In genomic region chrX:155208671-155209070, GRCm38 (mm10) we compare ENCODE assay signal across 13 mouse cellular contexts. TPM values are rescaled to one million over a fixed set of nuclear protein-coding genes. Genes with fewer than 3 reads are reported as not detected.
DNase-seq lines count a peak whose midpoint lies in the region; ATAC-seq and TF ChIP-seq lines count a peak whose summit lies in the region.
"Had no signal": no experiment of that assay in that cellular context is flagged by ENCODE, and none has a peak within 500 bp of the region (broad histone marks: within the 10 kb centered on the region; RNA-seq: fewer than 3 reads in every experiment).

No protein-coding gene starts in this region.

- no peak overlapping the region for H3K4me2 ChIP-seq in kidney, embryonic 16.5 days (replicated peaks; ENCODE audit: low read depth, low read length)
- H3K4me2 ChIP-seq: hindbrain, embryonic 14.5 days; limb, embryonic 13.5 days; midbrain, embryonic 11.5 days; neural tube, embryonic 13.5 days had no signal

- no peak overlapping the region for H3K9ac ChIP-seq in kidney, embryonic 16.5 days (replicated peaks; ENCODE audit: low read length)
- H3K9ac ChIP-seq: hindbrain, embryonic 14.5 days; limb, embryonic 13.5 days; neural tube, embryonic 13.5 days had no signal

- no peak for TF ChIP-seq POLR2A in kidney, adult 2 months (IDR thresholded peaks at IDR 0.05; ENCODE audit: low read depth, low read length)
- no peak for TF ChIP-seq POLR2A in brain, embryonic 14.5 days (IDR thresholded peaks at IDR 0.05; ENCODE audit: borderline replicate concordance, extremely low read depth, insufficient read depth, insufficient read length, poor library complexity, severe bottlenecking)

- WGBS in kidney, adult 2 months = 11% methylated on average over 1 of the region's 1 CpGs
- 32% methylated on average over 1 of the region's 1 CpGs for whole genome bisulfite sequencing in kidney, embryonic 16.5 days

- no peak overlapping the region for H3K27ac ChIP-seq in kidney, adult 2 months (ENCODE audit: insufficient read depth, low read depth, low read length)
- H3K27ac ChIP-seq in kidney, embryonic 16.5 days (ENCODE audit: low read length) = no peak overlapping the region
- H3K27ac ChIP-seq: hindbrain, embryonic 14.5 days; limb, embryonic 13.5 days; neural tube, embryonic 13.5 days had no signal

- H3K27me3 ChIP-seq in kidney, adult 2 months (replicated peaks; ENCODE audit: control insufficient read depth, insufficient read depth, low read length) = no peaks in the 10 kb centered on the region
- no peaks in the 10 kb centered on the region for H3K27me3 ChIP-seq in kidney, embryonic 16.5 days (ENCODE audit: insufficient read depth, low read length)
- H3K27me3 ChIP-seq: limb, embryonic 13.5 days; neural tube, embryonic 13.5 days had no signal

- no peak overlapping the region for H3K4me3 ChIP-seq in kidney, adult 2 months (ENCODE audit: insufficient read depth, low read depth, low read length)
- H3K4me3 ChIP-seq in kidney, embryonic 16.5 days (ENCODE audit: low read length) = no peak overlapping the region
- H3K4me3 ChIP-seq: limb, embryonic 13.5 days; neural tube, embryonic 13.5 days had no signal

- no peak for ATAC-seq in kidney, embryonic 16.5 days (ENCODE audit: low FRiP score, low TSS enrichment)
- no peak for ATAC-seq in inflammation-experienced regulatory T-cells, adult 6 months

- H3K4me1 ChIP-seq in kidney, adult 2 months (ENCODE audit: control insufficient read depth, insufficient read depth, low read length) = no peaks in the 10 kb centered on the region
- no peaks in the 10 kb centered on the region for H3K4me1 ChIP-seq in kidney, embryonic 16.5 days (ENCODE audit: insufficient read depth, low read length)
- H3K4me1 ChIP-seq: limb, embryonic 13.5 days; neural tube, embryonic 13.5 days had no signal

- H3K9me3 ChIP-seq in kidney, embryonic 16.5 days (ENCODE audit: low read length) = no peaks in the 10 kb centered on the region
- H3K9me3 ChIP-seq: limb, embryonic 13.5 days; neural tube, embryonic 13.5 days had no signal

- H3K36me3 ChIP-seq in kidney, adult 2 months (ENCODE audit: control insufficient read depth, insufficient read depth, low read length) = no peaks in the 10 kb centered on the region; the same call in 1 of the 2 replicates
- no peaks in the 10 kb centered on the region for H3K36me3 ChIP-seq in kidney, embryonic 16.5 days (ENCODE audit: insufficient read depth, low read length)
- H3K36me3 ChIP-seq: limb, embryonic 13.5 days; neural tube, embryonic 13.5 days had no signal

- DNase-seq in kidney, adult 2 months = peak; percentile 67
- DNase-seq in R1 (ENCODE audit: low read depth, low spot score) = peak; percentile 5
- DNase-seq in brain, embryonic 14.5 days (ENCODE audit: low read depth) = peak; percentile 19
- peak; percentile 24 for DNase-seq in kidney, postnatal 10 days
- no peak for DNase-seq in cerebellum, postnatal 4 days (ENCODE audit: low spot score in 2 of 2)
- DNase-seq: cerebellum, adult 2 months; retina, postnatal 1 day had no signal

- no peak for TF ChIP-seq CTCF in kidney, adult 2 months (conservative IDR thresholded peaks at IDR 0.05; ENCODE audit: insufficient read depth, insufficient read length, low read depth, low read length)
- TF ChIP-seq CTCF in brain, embryonic 14.5 days (IDR thresholded peaks at IDR 0.05; ENCODE audit: borderline replicate concordance, extremely low read depth, insufficient read depth, insufficient read length) = no peak

RNA-seq across cellular contexts. Expression of gene Sat1, which starts 7.6 kb away (rescaled TPM):
- polyA plus RNA-seq in kidney, adult 2 months (2012; rRNA removed) = 86.4 and 120 TPM in 2 replicates
- 207 and 217 TPM in 2 replicates for polyA plus RNA-seq in kidney, embryonic 16.5 days (2015; fragmentation: Nextera tagmentation; extraction: Ambion mirVana)
- 31.3 and 32.9 TPM in 2 replicates for polyA plus RNA-seq in brain, embryonic 14.5 days (2012; rRNA removed)
- 100 to 1,000 TPM; 437 to 594 (median 552) TPM for polyA plus RNA-seq in inflammation-experienced regulatory T-cells, adult 6 months (2017; shearing (Covaris generic))

RNA-seq across cellular contexts. Expression of gene Acot9, which starts 53.6 kb away (rescaled TPM):
- polyA plus RNA-seq in kidney, adult 2 months (2012; rRNA removed) = 16.4 and 18.5 TPM in 2 replicates
- 38.4 and 43.5 TPM in 2 replicates for polyA plus RNA-seq in kidney, embryonic 16.5 days (2015; fragmentation: Nextera tagmentation; extraction: Ambion mirVana)
- polyA plus RNA-seq in brain, embryonic 14.5 days (2012; rRNA removed) = 17.6 and 21.1 TPM in 2 replicates
- polyA plus RNA-seq in inflammation-experienced regulatory T-cells, adult 6 months (2017; shearing (Covaris generic)) = 100 to 1,000 TPM in 1 of 3 experiments, 10 to 100 TPM in 2; 78.8 to 118 (median 84.3) TPM

Comparison
In these comparisons a context has a peak if more than half of its experiments do, and no peak if none do; other contexts are left out.
1. DNase-seq: peak in kidney, adult 2 months (single experiment), R1 (single experiment), brain, embryonic 14.5 days (single experiment) and kidney, postnatal 10 days (single experiment); none in cerebellum, postnatal 4 days (0 of 2).